Mouse (Mus musculus): Measurements from ENCODE around the gene Zfp423. TPM values are rescaled to one million over a fixed set of nuclear protein-coding genes. Genes with fewer than 3 reads are reported as not detected.

The Zfp423 gene
- polyA plus RNA-seq, 1 experiment from 2014 or later = 33.4 TPM

DNA sequence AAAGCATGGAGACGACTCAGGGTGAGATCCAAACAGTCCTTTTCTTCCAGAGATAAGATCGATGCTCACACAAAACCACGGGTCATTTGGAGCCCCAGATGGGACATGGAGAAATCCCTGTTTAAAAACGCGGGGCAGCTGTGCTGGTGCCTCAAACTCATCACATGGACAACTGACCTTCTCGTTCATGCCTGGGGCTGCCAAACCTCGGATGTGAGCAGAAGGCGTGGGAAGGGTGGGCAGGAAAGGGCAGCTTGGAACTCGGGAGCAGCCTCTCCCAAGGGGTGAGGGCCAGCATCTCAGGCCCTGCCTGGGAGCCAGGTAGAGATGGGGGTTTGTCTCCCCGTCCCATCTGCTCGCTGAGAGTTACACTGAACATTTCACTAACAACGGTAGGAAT, 146.7 kb downstream of the Zfp423 start:
- Histone ChIP-seq H3K27me3 (no peaks in the 10 kb centered on the region), H3K4me1 (replicated peaks) (peaks cover 33% of the 10 kb centered on the region), H3K4me3 (no peak overlapping the region), H3K9me3 (no peaks in the 10 kb centered on the region), H3K9ac (0 out of 2 replicates have a peak overlapping the region, but pooled peaks have one; percentile 2), H3K36me3 (no peaks in the 10 kb centered on the region), H3K4me2 (no peak overlapping the region), H3K27ac (replicated peaks) (peak overlapping the region; percentile 69)
- ATAC-seq (ENCODE audit: low FRiP score, low read depth) = no peak
- 52% methylated on average over 12 of the region's 12 CpGs for WGBS

DNA sequence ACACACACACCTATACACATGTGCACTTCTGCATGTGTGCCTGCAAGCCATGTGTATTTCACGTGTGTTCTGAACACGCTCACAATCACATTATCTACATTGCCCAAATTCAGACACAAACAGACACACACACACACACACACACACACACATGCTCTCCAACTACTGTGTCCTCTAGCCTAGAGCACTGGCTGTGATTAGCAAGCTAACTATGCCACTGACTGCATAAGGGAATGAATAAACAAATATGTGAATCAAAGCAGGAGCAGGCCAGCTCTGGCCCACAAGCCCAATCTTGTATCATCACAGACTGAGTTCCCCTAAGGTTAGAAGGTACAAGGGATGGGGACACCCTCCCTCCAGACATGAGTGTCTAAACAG, 147.3 kb downstream of the Zfp423 start:
- ATAC-seq (ENCODE audit: low FRiP score, low read depth) = peak; percentile 40
- Histone ChIP-seq H3K36me3 (no peaks in the 10 kb centered on the region), H3K4me3 (no peak overlapping the region), H3K4me2 (peak overlapping the region; percentile 26; the same call in 1 of the 2 replicates), H3K27me3 (no peaks in the 10 kb centered on the region), H3K9me3 (no peaks in the 10 kb centered on the region), H3K4me1 (replicated peaks) (peaks cover 33% of the 10 kb centered on the region), H3K27ac (replicated peaks) (peak overlapping the region; percentile 69), H3K9ac (no peak overlapping the region)
- 66% methylated on average over 2 of the region's 2 CpGs for WGBS

DNA sequence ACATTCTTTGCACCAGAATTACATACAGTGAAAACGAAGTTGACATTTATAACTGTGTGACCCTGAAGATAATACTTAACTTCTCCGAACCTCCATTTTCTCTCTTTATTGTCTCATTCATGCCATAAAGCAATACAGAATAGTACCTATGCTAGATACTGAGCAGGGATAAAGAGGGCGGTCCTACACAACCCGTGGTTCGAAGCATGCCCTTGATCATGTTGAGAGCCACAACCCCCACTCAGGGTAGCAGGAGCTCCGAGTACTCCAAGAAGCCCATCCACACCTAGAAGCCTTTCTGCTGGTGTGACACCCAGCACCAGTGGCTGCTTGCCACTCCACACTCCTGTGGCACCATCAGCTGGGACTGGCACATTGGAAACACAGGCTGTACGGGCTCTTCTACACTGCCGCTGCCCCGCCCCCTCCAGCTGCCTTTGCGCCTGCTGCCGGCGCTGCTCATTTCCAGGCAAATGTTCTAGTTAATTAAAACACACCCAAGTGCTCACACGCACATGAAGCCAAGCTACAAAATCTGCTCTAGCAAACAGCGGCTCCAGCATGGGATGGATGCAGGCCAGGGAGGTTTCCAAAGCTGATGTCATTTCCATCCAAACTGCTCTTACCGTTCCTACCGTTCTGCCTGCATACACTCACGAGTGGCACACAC, 147.9 kb downstream of the Zfp423 start:
- no peak overlapping the region for H3K4me3 ChIP-seq
- no peak overlapping the region; the same call in 1 of the 2 replicates for H3K9ac ChIP-seq
- no peaks in the 10 kb centered on the region for H3K27me3 ChIP-seq
- no peaks in the 10 kb centered on the region for H3K9me3 ChIP-seq
- H3K36me3 ChIP-seq = no peaks in the 10 kb centered on the region
- peak overlapping the region; percentile 69 for H3K27ac ChIP-seq (replicated peaks)
- peaks cover 36% of the 10 kb centered on the region for H3K4me1 ChIP-seq (replicated peaks)
- WGBS = 44% methylated on average over 17 of the region's 17 CpGs
- ATAC-seq (ENCODE audit: low FRiP score, low read depth) = peak; percentile 76
- peak overlapping the region; percentile 26 for H3K4me2 ChIP-seq

DNA sequence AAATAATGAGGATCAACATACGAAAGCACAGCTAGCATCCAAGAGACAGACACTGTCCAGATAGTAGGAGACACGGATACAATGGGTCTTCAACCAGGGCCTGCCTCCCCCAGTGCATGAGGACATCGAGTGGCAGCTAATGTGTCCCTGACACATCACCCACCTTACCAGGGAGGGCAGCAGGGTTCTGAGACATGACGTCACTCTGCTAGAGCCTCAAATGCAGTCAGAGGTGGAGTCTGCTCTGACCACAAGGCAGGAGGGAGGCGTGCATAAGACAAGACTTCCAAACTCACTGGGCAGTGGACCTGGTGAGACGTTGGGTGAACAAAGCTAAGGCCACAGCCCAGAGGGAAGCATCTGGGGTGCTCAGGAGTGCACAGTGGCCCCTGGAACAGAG, 148.6 kb downstream of the Zfp423 start:
- H3K36me3 ChIP-seq = no peaks in the 10 kb centered on the region
- H3K9me3 ChIP-seq = no peaks in the 10 kb centered on the region
- H3K4me3 ChIP-seq = no peak overlapping the region
- peaks cover 40% of the 10 kb centered on the region for H3K4me1 ChIP-seq (replicated peaks)
- WGBS = 77% methylated on average over 6 of the region's 6 CpGs
- no peaks in the 10 kb centered on the region for H3K27me3 ChIP-seq
- H3K9ac ChIP-seq = no peak overlapping the region
- H3K27ac ChIP-seq (replicated peaks) = peak overlapping the region; percentile 69
- ATAC-seq (ENCODE audit: low FRiP score, low read depth) = no peak
- H3K4me2 ChIP-seq = no peak overlapping the region

DNA sequence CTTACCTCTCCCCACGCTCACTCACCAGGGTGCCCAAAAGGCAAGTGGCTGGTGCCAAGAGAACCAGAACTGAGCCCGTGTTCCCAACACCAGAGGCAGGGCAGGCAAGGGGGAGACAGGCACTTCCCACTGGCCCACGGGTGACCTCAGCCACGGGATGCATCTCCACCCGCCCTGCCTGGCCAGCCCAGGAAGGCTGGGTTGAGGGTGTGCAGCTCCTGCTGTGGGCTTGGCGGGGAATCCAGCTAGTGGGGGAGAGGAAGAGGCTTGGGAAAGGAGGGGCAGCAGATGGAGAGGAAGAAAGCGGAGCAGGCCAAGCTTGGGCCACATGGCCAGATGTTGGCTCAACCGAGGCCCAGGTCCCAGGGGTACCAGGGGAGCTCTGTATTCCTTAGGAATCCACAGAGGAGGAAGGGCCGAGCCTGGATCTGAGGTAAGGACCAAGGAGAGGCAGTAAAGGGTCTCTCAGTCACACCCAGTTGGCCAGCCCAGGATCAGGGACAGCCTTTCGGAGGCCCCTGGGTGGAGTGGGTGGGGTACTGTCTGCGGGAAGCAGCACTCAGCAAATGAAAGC, 155.0 kb downstream of the Zfp423 start:
- 48% methylated on average over 11 of the region's 11 CpGs for WGBS
- Histone ChIP-seq H3K36me3 (no peaks in the 10 kb centered on the region), H3K4me3 (no peak overlapping the region), H3K4me1 (replicated peaks) (peaks cover 47% of the 10 kb centered on the region), H3K9me3 (no peaks in the 10 kb centered on the region), H3K27ac (replicated peaks) (no peak overlapping the region), H3K27me3 (no peaks in the 10 kb centered on the region), H3K4me2 (no peak overlapping the region), H3K9ac (no peak overlapping the region)
- ATAC-seq (ENCODE audit: low FRiP score, low read depth) = no peak

DNA sequence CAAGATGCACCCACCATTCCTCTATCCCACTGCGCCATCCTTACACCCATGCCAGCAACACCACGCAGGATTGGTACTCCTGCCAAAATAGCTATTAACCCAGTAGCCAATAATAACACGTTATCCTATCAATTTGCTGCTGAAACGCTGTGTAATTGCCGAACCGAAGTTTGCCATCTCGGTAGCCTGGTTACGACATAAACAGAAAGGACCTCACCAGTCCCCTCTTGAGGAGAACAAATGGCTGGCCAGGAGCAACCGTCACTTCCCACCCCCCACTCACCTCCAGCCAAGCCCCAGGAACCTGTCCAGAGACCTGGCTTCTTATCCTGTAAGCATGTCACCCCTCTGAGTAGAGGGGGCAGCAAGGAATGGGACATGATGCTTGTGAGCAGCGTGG, 156.0 kb downstream of the Zfp423 start:
- Histone ChIP-seq H3K4me1 (replicated peaks) (peaks cover 47% of the 10 kb centered on the region), H3K9ac (no peak overlapping the region), H3K4me3 (no peak overlapping the region), H3K27ac (replicated peaks) (no peak overlapping the region), H3K27me3 (no peaks in the 10 kb centered on the region), H3K4me2 (no peak overlapping the region), H3K9me3 (no peaks in the 10 kb centered on the region), H3K36me3 (no peaks in the 10 kb centered on the region)
- 65% methylated on average over 10 of the region's 10 CpGs for WGBS
- ATAC-seq (ENCODE audit: low FRiP score, low read depth) = no peak

DNA sequence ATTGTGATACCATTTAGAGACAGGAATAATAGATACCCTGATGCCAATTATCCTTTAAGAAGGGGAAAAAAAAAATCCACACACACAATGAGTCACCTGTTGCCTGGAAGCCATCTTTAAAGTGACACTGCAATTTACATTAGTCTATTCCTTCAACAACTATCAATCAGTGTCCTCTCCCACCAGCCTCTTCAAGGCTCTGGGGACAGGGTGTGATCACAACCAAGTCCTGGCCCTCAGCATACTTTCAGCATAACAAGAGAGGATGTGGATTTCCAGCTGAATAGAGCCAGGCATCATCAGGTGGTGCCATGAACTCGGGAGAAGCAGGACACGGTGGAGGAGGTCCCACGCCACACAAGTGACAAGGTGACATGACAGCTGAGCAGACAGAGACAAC, 156.8 kb downstream of the Zfp423 start:
- no peak overlapping the region for H3K27ac ChIP-seq (replicated peaks)
- H3K27me3 ChIP-seq = no peaks in the 10 kb centered on the region
- no peak overlapping the region for H3K9ac ChIP-seq
- H3K9me3 ChIP-seq = no peaks in the 10 kb centered on the region
- no peak overlapping the region for H3K4me3 ChIP-seq
- ATAC-seq (ENCODE audit: low FRiP score, low read depth) = no peak
- H3K36me3 ChIP-seq = no peaks in the 10 kb centered on the region
- peaks cover 47% of the 10 kb centered on the region for H3K4me1 ChIP-seq (replicated peaks)
- WGBS = 40% methylated on average over 3 of the region's 3 CpGs
- no peak overlapping the region for H3K4me2 ChIP-seq

DNA sequence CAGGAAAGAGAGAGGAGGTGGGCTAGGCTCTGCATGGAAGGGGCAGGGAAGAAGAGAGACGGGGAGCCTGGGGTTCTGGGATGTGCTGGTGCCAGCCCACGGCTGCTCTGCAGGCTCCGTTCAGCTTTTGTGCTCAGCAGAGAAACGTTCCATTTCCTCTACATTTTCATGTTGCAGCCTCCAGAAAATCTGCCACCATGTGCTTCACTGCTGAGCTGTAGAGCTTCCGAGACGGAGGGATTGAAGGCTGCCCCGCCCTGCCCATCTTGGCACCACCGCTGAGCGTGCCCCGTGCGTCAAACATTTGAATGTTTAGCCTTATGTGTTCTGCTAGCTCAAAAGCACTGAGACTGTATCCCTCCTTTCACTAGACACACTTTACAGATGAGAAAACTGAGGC, 159.3 kb downstream of the Zfp423 start:
- Histone ChIP-seq H3K9ac (no peak overlapping the region), H3K27ac (replicated peaks) (no peak overlapping the region), H3K4me1 (replicated peaks) (peaks cover 33% of the 10 kb centered on the region), H3K4me2 (no peak overlapping the region), H3K4me3 (no peak overlapping the region), H3K36me3 (no peaks in the 10 kb centered on the region), H3K27me3 (no peaks in the 10 kb centered on the region), H3K9me3 (no peaks in the 10 kb centered on the region)
- 71% methylated on average over 11 of the region's 11 CpGs for whole genome bisulfite sequencing
- ATAC-seq (ENCODE audit: low FRiP score, low read depth) = no peak

DNA sequence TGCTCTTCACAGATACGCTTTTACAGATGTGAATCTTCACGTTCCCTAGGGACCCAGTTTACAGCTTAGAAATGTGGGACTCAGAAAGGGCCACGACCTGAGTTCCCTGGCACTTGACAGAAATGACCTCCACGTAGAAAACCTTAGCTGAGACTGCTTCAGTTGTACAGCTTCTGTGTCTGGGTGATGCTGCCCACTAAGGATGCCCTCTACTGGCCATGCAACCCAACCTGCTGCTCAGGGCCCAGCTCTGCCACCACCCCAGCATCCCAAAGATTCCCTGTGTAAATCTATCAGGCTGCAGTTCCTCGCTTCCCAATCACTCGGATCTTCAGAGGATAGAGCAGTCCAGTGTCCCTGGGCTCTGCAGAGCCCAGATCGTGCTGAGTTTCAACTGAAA, 163.2 kb downstream of the Zfp423 start:
- WGBS = 71% methylated on average over 7 of the region's 7 CpGs
- H3K9me3 ChIP-seq = no peaks in the 10 kb centered on the region
- H3K9ac ChIP-seq = no peak overlapping the region
- H3K36me3 ChIP-seq = no peaks in the 10 kb centered on the region
- H3K27me3 ChIP-seq = no peaks in the 10 kb centered on the region
- no peak overlapping the region for H3K27ac ChIP-seq (replicated peaks)
- no peak overlapping the region for H3K4me3 ChIP-seq
- ATAC-seq (ENCODE audit: low FRiP score, low read depth) = no peak
- peaks cover 18% of the 10 kb centered on the region for H3K4me1 ChIP-seq (replicated peaks)
- no peak overlapping the region for H3K4me2 ChIP-seq

DNA sequence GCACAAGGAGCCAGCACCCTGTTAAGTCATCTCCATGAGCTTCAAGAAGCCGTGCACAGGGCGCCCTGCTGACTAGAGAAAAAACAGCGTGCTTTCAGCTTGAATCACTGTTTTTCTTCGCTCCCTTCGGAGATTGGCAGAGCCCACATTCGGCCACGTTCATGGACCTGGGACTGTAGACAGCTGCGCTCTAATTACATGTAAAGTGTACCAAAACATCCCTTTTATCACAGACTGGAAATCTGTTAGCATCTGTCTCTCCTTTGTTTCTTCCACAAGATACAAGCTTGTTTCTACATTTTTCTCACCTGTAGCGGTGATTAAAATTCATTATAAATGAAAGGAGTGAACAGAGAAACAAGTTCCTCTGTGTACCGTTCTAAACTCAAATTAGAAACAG, 164.8 kb downstream of the Zfp423 start:
- Histone ChIP-seq H3K9me3 (no peaks in the 10 kb centered on the region), H3K27me3 (no peaks in the 10 kb centered on the region), H3K4me2 (no peak overlapping the region), H3K36me3 (no peaks in the 10 kb centered on the region), H3K4me3 (no peak overlapping the region), H3K4me1 (replicated peaks) (peaks cover 12% of the 10 kb centered on the region), H3K9ac (no peak overlapping the region), H3K27ac (replicated peaks) (0 out of 2 replicates have a peak overlapping the region, but pooled peaks have one; percentile 40)
- ATAC-seq (ENCODE audit: low FRiP score, low read depth) = no peak
- WGBS = 52% methylated on average over 10 of the region's 10 CpGs

DNA sequence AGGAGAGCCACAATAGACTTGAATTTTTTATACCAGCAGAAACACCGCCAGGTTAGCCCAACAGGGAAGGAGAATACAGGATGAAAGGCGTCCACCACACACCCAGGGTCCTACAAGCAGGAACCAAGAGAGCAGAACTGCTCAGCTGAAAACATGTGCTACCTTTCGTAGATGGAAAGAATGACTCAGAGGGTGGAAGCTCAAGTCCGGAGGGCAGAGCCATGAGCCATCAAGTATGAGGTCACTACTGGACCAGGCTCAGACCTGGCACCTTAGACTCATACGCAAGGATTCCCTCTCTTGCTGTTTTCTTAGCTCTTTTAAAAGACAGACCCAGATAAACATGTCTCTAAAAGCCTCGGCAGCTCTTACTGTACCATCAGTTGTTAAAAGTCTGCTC, 168.3 kb downstream of the Zfp423 start:
- Histone ChIP-seq H3K27me3 (no peaks in the 10 kb centered on the region), H3K4me3 (no peak overlapping the region), H3K36me3 (no peaks in the 10 kb centered on the region), H3K4me1 (replicated peaks) (peaks cover 18% of the 10 kb centered on the region), H3K4me2 (no peak overlapping the region), H3K9me3 (no peaks in the 10 kb centered on the region), H3K27ac (replicated peaks) (no peak overlapping the region), H3K9ac (no peak overlapping the region)
- 93% methylated on average over 6 of the region's 6 CpGs for WGBS
- no peak for ATAC-seq (ENCODE audit: low FRiP score, low read depth)

DNA sequence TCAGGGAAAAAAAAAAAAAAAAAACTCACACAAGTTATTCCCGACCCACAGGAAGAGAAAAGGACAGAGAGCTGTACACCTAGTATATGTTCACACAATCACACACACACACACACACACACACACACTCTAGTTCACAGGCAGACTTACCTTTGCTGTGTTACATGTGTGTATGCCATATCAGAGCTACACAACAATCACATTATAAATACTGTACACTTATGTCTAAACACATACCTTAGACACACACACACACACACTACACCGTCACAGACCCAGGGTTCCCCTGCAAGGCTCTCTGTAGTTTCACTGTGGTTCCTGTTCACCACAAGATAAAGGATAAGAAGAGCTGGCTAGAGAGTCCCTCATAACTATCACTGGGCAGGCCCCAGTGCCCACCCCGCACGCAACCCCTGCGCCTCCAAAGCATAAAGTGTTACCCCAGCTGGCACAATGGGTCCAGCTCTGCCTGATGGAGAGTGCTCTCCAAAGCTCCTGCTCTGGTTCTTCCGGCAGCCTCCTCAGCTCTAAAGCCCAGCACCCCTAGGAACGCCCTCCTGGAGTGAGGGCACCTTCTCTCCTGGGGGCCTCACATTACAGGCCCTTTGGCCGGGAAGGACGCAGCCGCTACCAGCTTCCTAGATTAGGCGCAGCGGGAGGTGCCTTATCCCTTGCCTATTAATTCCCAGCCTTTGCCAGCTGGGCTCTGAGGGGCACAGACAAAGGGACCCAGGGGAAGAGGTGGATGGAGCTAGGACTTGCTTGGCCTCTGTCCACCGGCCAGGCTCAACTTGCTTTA, 174.6 kb downstream of the Zfp423 start:
- H3K27ac ChIP-seq (replicated peaks) = no peak overlapping the region
- H3K4me2 ChIP-seq = peak overlapping the region; percentile 4; the same call in 1 of the 2 replicates
- WGBS = 46% methylated on average over 13 of the region's 13 CpGs
- H3K9ac ChIP-seq = no peak overlapping the region
- H3K36me3 ChIP-seq = peaks cover 7% of the 10 kb centered on the region; the same call in 1 of the 2 replicates
- H3K27me3 ChIP-seq = no peaks in the 10 kb centered on the region
- H3K4me3 ChIP-seq = no peak overlapping the region
- no peak for ATAC-seq (ENCODE audit: low FRiP score, low read depth)
- peaks cover 27% of the 10 kb centered on the region for H3K4me1 ChIP-seq (replicated peaks)
- no peaks in the 10 kb centered on the region for H3K9me3 ChIP-seq

Measured in hindbrain, embryonic 15.5 days (tissue).